Comparison of ENCODE assay signal across 8 mouse cellular contexts in the genomic region with DNA sequence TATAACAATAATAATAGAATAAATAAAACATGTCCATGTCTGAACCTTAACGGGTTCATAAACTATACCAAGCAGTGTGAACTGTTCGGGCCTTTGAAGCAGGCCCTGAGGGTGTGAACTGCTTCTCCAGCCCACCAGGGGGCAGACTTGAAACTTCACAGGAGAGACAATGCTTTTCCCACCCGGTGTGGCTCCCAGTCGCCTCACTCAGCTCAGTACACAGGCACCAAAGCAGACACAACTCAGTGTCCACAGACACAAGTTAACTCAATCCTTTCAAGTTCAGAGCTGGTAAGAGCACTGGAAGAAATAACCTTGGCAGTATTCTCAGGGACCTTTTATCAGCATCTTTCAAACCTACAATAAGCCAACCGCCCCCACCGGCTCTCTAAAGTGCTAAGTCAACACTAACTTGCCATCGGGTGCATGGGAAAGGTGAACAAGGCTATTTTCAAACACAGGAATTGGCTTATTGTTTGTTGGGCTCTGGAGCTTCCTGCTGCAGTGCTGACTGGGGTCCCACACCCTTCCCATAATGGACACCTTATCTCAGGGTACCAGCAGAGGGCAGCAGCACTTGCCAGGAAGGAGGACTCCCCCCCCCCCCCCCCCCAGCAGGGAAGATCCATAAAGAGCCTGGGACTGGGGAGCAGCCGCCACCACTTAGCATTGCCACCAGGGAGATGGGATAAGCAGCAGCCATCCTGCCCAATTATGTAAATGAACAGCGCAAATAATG. TPM values are rescaled to one million over a fixed set of nuclear protein-coding genes. Genes with fewer than 3 reads are reported as not detected.
DNase-seq lines count a peak whose midpoint lies in the region; ATAC-seq and TF ChIP-seq lines count a peak whose summit lies in the region.

No protein-coding gene starts in this region.

- H3K9me3 ChIP-seq in intestine, postnatal 0 days (ENCODE audit: control insufficient read depth) = no peaks in the 10 kb centered on the region
- H3K9me3 ChIP-seq in midbrain, embryonic 12.5 days = no peaks in the 10 kb centered on the region

- intact Hi-C loops in left cerebral cortex, postnatal 4 days (cut with DNase I) = no loop called here

- no peaks in the 10 kb centered on the region for H3K4me1 ChIP-seq in intestine, postnatal 0 days (replicated peaks; ENCODE audit: control insufficient read depth, insufficient read depth, low read length)
- H3K4me1 ChIP-seq in midbrain, embryonic 12.5 days = peaks cover 21% of the 10 kb centered on the region

- H3K4me2 ChIP-seq in intestine, postnatal 0 days (replicated peaks; ENCODE audit: low read depth) = no peak overlapping the region
- H3K4me2 ChIP-seq in midbrain, embryonic 12.5 days (replicated peaks) = no peak overlapping the region

- H3K27me3 ChIP-seq in intestine, postnatal 0 days (replicated peaks; ENCODE audit: control insufficient read depth, insufficient read depth, low read length) = no peaks in the 10 kb centered on the region
- H3K27me3 ChIP-seq in midbrain, embryonic 12.5 days = peaks cover 35% of the 10 kb centered on the region

- peak; percentile 80 for TF ChIP-seq CTCF in intestine, postnatal 0 days (IDR thresholded peaks at IDR 0.05; ENCODE audit: low read depth)

- no peak overlapping the region for H3K9ac ChIP-seq in intestine, postnatal 0 days (ENCODE audit: low read depth, low read length)
- H3K9ac ChIP-seq in midbrain, embryonic 12.5 days (replicated peaks) = no peak overlapping the region

- peak; percentile 86 for ATAC-seq in granulocyte monocyte progenitor cell, adult 5-6 weeks (replicated peaks; ENCODE audit: poor library complexity, severe bottlenecking)
- ATAC-seq in intestine, postnatal 0 days = peak; percentile 77
- ATAC-seq in midbrain, embryonic 12.5 days (ENCODE audit: low FRiP score, low read depth) = peak; percentile 80

- H3K36me3 ChIP-seq in intestine, postnatal 0 days (ENCODE audit: control insufficient read depth, insufficient read depth) = peaks cover 41% of the 10 kb centered on the region
- H3K36me3 ChIP-seq in midbrain, embryonic 12.5 days = peaks cover 32% of the 10 kb centered on the region

- H3K27ac ChIP-seq in intestine, postnatal 0 days (ENCODE audit: low read depth, low read length) = no peak overlapping the region
- peak overlapping the region; percentile 58; the same call in 1 of the 2 replicates for H3K27ac ChIP-seq in midbrain, embryonic 12.5 days (replicated peaks)

- DNase-seq in ovary, adult 18-20 months (ENCODE audit: low spot score) = peak; percentile 39
- DNase-seq in ovary, postnatal 10 days (ENCODE audit: low spot score) = no peak
- DNase-seq in embryo, embryonic 11 days = peak; percentile 86
- DNase-seq in left cerebral cortex, postnatal 4 days = peak; percentile 79
- peak; percentile 54 to 76 for DNase-seq in spleen, adult 18-20 months

- H3K4me3 ChIP-seq in intestine, postnatal 0 days (ENCODE audit: low read depth, low read length) = no peak overlapping the region
- H3K4me3 ChIP-seq in midbrain, embryonic 12.5 days = no peak overlapping the region

- 22% methylated on average over 9 of the region's 9 CpGs for WGBS in intestine, postnatal 0 days
- WGBS in midbrain, embryonic 12.5 days = 33% methylated on average over 9 of the region's 9 CpGs

RNA-seq across cellular contexts. Expression of a gene that starts 44.4 kb away (rescaled TPM):
- total RNA-seq in granulocyte monocyte progenitor cell, adult 5-6 weeks (2014; fragmentation: Nextera tagmentation) = 0.23 and 1.6 TPM in 2 replicates
- 0.47 TPM in 1 of 2 replicates, not detected in the other for total RNA-seq in granulocyte monocyte progenitor cell, adult 5-6 weeks (2017)
- polyA plus RNA-seq in intestine, postnatal 0 days (2015; fragmentation: Nextera tagmentation; extraction: Ambion mirVana) = 0.31 TPM in 2 replicates
- 1 to 10 TPM; 5.3 to 6.7 TPM for total RNA-seq in left cerebral cortex, postnatal 4 days (2021)
- polyA plus RNA-seq in midbrain, embryonic 12.5 days (2016; fragmentation: Nextera tagmentation; extraction: Ambion mirVana) = 0.35 and 0.60 TPM in 2 replicates
